Mouse (Mus musculus) urinary bladder, postnatal 25 days (tissue): ENCODE data around the gene Pnpt1.

Source experiments
- DNase-seq: peaks from one replicate; pipeline ENCODE4 v3.0.0; 2022; ENCODE audit warnings: low spot score

Pnpt1 gene

DNA sequence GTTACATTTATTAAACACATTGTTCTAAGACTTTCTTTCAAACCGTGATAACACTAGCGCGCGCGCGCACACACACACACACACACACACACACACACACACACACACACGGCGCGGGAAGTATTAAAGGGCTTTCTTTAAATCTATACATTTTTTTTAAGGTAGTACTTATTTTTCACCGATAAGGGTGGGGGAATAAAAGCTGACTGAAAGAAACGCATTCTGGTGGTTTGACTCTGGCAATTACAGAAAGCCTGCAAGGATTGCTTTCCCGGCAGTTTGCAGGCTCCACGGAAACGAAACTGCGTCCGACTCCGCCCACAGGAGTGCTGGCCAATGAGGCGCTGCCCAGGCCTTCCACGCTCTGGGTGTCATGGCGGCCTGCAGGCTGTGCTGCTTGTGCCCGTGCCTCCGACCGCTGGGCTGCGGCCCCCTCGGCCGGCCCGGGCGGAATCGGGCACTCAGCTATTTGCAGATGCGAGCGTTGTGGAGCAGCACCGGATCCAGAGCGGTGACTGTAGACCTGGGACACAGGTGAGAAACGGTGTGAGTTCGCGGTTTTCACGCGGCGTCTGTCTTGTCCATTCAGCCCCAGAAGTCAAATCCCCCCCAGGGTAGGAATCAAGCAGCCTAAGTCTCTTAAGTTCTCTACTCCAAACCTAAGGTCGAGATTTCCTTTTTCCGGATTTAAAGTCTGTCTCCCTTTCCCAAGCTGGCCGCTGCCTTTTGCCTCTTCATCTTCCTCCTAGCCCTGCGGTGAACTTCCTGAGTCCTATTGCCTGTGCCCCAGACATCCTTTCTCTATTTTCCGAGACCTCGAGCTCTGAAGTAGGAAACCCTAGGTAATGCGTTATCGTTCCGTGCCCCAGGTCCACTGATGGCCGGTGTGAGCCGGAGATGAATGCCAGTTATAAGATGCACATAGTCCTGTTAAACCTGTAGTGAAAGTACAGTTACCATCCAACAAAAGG, at the start of gene Pnpt1:
TSS of gene Pnpt1 (plus strand) at position 360 of the 971 bp plus-strand sequence.
- peak; percentile 85 for DNase-seq

DNA sequence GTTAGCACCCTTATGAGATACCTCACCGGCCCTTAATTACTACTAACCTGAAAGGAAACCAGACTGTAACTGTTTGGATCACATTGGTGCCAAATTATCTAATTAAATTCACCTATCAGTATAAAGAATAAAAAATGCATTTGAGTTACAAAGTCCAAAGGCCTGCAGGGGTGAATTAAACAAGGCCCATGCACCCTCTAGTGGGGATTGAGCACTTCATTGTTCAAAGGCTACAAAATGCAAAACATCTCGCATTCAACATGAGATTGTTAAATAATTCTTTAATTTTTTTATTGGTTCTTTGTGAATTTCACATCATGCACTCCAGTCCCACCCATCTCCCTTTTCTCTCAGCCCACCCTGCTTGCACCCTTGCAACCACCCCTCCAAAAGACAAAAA, 38.1 kb upstream of the Pnpt1 start:
- no peak for DNase-seq

DNA sequence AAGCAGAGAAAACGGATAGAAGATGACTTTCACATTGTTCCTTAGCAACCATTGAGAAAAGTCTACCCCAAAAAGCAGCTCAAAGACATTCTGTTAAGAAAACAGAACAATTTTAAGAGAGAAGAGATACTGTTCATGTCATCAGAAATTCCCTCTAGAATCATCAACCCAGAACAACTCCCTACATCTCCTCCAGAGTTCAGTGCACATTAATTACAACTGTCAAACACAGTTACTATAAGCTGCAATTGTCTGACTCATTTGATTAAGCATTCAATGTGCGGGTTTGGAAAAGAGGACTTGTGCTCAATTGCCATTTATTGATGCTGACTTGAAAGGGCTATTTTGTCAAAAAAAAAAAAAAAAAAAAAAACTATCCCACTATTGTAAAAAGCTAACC, 31.6 kb upstream of the Pnpt1 start:
- DNase-seq, result no peak

DNA sequence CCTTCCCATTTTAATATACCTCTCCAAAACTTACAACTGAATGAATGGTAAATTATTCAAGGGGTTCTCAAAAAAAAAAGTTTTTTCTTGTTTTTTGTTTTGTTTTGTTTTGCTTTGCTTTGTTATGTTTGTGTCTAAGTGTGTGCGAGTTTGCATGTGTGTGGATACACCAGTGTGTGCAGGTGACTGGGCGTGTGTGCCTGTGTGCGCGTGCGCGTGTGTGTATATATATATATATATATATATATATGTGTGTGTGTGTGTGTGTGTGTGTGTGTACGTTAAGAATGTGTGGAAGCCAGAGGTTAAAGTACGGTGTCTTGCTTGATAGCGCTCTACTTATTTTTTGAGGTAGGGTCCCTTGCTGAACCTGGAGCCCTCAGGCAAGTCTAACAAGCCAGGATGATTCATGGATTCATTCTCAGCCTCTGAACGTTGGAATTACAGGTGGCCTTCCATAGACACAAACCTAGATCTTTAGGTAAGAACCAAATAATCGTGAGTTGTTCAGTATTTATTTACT, 621 bp upstream of the Pnpt1 start:
- DNase-seq, result no peak

DNA sequence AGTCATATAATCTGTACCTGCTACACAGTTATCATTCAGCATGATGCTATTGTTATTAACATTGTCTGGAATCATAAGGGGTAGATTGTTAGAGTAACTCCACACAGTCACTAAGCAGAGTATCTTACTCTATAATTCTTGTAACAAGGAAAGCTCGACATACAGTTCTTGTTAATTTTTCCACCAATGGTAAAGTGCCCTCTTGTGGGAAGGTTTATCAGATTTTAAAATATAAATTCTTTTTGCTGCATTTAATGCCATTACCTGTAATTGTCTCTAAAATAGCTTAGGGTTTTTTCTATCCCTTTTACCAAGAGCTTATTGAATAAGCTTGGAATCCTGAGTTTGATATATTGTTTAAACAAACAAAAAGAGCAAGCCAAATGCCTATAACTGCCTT, 10.1 kb downstream of the Pnpt1 start:
- no peak for DNase-seq

DNA sequence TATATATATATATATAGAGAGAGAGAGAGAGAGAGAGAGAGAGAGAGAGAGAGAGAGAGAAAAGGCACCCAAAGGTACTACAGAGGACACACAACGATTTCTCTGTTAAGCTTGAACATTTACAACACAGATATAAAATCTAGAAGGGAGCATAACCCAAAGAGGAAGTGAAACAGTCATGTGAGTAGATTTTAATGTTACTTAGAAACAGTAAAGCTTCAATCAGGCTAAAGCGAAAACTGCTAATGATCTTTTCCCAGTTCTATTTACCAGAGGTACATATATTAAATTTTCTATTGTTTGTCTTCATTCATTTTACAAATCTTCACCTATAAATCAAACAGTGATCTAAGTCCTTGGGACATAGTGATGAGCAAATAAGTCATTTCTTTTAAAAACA, 18.4 kb downstream of the Pnpt1 start:
- no peak for DNase-seq

DNA sequence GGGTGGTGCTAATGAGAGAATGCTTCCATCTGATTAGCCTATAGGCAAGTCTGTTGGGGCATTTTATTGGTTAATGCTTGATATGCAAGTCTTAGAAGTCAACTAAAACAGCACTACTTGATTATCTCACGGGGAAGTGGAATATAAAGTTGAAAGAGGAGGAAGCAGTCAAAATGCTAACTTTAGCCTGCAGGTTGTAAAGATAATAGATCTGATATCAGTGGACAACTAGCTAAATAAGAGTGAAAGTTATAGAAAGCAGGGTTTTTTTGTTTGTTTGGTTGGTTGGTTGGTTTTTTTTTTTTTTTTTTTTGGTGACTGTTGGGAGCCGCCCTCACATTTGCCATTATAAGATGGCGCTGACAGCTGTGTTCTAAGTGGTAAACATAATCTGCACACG, 33.0 kb downstream of the Pnpt1 start:
- no peak for DNase-seq

DNA sequence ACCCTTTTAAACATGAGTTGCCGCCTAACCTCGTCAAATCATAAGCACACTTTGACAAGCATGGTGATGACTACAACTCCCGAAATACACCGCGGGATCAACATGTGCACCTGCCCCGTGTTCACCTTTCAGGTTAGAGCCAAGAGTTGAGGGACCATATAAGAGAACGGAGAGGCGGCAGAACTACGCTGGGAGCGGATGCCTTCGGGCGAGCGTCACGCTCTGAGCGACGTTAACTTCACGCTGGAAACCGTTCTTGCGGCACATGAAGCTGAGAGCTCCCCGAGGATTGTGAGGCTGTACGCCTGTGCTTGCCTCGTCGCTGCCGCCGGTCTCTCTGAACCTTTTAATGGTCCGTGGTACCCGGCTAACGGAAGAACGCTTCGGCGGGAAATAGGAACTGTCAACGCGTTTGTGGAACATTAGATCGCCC, 41.4 kb downstream of the Pnpt1 start:
- peak; percentile 42 for DNase-seq

DNA sequence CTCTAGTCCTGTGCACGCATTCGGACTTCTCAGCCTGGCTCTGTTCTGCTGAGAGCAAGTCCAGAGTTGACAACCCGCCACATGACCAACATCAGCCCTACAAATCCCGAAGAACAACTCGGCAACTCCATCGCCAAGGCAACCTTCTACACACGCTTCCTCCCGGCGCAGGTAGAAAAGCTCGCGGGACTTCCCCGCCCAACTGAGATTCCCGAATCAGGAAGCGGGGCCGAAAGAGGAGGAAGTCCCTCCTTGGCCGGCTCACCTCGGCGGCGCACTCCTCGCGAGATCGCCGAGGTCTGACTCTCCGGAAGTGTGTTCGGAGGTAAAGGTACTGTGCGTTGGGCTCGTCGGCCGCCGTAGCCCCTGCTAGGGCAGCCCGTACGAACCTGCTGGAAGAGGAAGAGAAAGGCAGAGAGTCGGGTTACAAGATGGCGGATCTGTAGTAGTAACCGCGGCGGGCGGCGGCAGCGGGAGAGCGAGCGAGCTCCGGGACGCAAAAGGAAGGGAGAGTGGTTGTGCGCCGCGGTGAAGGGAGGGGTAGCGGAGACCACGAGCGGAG, 42.1 kb downstream of the Pnpt1 start, which contains the start of gene Ppp4r3b:
TSS of gene Ppp4r3b (plus strand) at position 328 of the 562 bp plus-strand sequence.
- peak; percentile 91 for DNase-seq

DNA sequence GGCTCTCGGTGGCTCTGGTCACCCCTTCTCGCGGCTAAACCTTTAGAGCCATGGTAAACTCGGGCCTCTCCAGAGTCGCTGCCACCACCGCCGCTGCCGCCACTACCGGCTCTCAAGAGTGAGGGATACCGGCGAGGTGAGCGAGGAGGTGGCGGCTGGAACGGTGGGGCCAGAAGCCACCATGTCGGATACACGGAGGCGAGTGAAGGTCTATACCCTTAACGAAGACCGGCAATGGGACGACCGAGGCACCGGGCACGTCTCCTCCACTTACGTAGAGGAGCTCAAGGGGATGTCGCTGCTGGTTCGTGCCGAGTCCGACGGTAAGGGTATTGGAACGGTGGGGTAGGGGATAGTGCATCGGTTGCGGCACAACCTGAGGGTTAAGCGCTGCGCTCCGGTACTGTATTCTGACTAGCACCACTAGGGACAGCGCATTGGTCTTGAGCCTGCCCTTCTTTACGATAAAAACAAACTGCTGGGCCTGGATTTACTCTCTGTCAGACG, 42.6 kb downstream of the Pnpt1 start:
- DNase-seq, result peak; percentile 47

DNA sequence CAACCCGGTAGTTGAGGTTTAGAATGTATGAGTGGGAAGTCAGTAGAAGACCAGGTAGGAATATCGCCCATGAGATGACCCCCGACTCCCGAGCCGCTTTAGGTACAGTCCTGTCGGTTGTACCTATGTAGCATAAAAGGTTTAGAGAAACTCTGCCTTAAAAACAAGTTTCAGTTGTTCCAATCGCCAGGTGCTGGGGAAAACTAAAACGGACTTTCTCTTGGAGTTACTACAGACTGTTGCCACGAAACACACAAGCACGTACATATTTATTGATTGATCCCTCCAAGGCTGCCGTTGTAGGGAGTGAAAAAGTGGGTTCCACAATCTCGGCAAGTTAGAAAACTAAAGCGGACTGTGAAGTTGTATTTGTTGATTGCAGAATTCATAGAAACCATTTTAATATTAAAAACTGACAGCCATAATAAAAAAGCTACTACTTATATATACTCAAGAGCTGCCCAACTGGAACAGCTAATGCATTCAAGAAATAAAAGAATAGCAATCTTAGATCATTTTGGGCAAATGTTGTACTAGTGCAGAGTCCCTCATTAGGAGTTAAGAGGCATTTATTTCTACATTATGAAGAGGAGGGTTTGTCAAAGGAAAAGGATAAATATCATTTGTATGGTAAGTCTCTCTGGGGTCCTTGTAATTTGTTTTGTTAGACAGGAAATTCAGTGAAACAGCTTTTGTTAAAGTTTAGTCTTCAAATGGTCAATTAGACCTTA, 43.3 kb downstream of the Pnpt1 start:
- DNase-seq, result no peak

DNA sequence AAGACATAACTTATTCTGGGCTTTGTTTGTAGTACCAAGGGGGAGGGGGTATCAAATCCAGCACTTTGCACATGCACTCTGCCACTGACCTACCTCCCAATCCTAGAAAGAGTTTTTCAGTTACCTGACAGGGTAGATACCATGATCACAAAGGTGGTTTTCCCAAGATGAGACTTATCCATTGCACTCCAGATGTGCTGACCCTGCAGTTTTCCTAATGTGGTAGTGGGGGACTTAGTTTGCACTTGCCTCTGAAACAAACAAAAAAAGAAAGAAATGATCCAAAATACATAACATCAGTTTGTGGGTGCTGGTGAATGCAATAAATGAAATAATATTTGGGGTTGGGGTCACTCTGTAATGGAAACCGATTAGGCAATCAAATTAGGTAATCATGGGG, 48.8 kb downstream of the Pnpt1 start:
- DNase-seq, result no peak

DNA sequence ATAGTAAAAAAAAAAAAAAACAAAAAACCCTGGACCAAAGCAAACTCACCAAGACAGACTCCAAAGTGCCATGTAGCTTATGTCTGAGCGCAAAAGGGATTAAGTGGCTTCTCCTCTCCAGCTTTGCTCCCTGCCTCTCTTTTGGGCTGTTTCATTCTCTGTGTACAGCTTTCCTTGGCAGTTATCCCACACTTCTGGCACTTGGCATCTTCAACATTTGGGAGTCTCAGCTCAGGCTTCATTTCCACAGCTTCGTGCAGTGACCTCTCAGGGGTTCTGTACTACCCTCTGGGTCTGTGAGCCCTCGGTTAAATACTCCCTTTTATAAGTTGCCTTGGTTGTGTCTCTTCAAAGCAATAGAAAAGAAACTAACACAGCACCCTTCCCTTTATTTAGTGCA, 50.1 kb downstream of the Pnpt1 start:
- no peak for DNase-seq

DNA sequence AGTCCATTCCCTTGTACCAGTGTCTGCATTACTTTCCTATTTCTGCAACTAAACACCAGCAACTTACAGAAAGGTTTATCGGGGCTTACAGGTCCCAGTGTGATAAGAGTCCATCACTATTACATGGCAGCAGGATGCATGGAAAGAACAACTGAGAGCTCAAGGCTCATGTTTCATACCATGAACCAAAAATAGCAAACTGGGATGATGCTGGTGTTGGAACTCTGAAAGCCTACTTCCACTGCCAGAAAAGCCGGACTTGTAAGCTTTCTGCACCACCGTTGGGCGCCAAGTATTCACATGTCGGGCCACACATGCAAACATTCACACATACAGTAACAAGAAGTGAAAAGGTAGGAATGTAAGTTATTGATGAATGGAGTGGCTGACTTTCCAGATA, 51.2 kb downstream of the Pnpt1 start:
- DNase-seq, result no peak

DNA sequence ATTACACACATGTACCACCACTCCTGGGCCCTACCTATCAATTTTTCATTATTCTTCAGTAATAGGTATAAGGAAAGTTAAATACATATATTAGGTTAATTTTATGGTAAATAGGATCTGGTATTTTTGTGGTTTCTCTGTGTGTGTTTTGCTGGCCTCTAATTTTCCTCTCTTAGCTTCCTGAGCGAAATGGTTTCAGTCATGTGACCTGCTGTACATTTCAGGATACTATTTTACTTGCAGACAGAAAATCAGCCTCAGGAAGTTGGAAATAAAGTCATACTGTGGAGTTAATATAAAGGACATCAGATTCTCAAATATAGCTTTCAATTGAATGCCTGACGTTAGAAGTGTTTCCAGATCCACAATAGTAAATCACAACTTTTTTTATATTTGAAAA, 58.4 kb downstream of the Pnpt1 start:
- DNase-seq, result no peak

DNA sequence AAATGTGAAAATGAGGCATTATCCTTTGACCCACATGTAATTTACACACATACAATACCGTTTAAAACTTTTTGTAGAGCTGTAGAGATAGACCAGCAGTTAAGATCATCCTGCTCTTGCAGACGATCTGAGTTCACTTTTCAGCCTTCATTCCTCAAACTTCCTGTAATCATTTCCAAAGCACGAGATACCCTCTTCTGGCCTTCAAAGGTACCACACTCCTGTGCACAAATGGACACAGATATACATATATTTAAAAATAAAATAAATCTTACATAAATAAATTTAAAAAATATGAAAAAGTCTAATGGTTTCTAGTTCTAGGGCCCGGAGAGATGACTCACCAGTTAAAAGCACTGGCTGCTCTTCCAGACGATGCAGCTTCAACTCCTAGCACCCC, 73.1 kb downstream of the Pnpt1 start:
- no peak for DNase-seq

DNA sequence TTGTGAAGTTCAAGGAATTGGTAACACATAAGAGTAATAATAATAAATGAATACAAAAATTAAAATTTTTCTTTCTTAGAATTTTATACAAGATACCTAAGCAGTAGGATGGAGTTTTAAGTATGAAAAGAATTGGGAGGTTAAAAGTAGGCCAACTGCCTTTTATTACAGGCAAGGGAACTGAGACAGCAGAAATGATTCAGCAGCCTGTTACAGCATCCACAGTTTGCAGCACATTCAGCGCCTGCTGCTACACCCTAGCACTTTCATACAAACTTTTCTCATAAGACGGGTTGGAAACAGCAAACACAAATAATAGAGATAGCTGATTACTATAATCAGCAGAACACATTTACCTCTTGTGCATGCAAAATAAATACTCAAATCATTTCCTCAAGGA, 79.2 kb downstream of the Pnpt1 start:
- no peak for DNase-seq
